Mouse (Mus musculus) embryonic facial prominence, embryonic 11.5 days (tissue): ENCODE data around the gene Dennd1b. TPM values are rescaled to one million over a fixed set of nuclear protein-coding genes. Genes with fewer than 3 reads are reported as not detected.

Experiments used
- ATAC-seq: fragments of 200-750 bp; cut with Nextera tagmentation; replicated peaks from 2 replicates; pipeline ENCODE4 v1.8.0; 2017; ENCODE audit warnings: low read depth; ENCODE audit not compliant: insufficient number of reproducible peaks, low FRiP score, low TSS enrichment
- DNase-seq: peaks from one replicate; pipeline ENCODE4 v3.0.0-alpha.2; 2015; ENCODE audit warnings: low spot score
- H3K27ac ChIP-seq: fragments of 300-500 bp; sonication (generic); replicated peaks from 2 replicates; pipeline ENCODE4 v1.5.1; 2014; ENCODE audit warnings: mild to moderate bottlenecking, low read depth, low read length, control low read depth
- H3K27me3 ChIP-seq: fragments of 300-500 bp; sonication (generic); 2 replicates; pipeline ENCODE4 v1.6.1; 2014; ENCODE audit warnings: mild to moderate bottlenecking, low read length, moderate library complexity, mixed read lengths; ENCODE audit not compliant: control insufficient read depth, insufficient read depth
- H3K36me3 ChIP-seq: fragments of 300-500 bp; sonication (generic); replicated peaks from 2 replicates; pipeline ENCODE4 v1.6.1; 2014; ENCODE audit warnings: low read depth, mild to moderate bottlenecking, low read length, moderate library complexity, mixed read lengths; ENCODE audit not compliant: control insufficient read depth, insufficient read depth
- H3K4me1 ChIP-seq: fragments of 300-500 bp; sonication (generic); 2 replicates; pipeline ENCODE4 v1.6.1; 2014; ENCODE audit warnings: low read length, mixed read lengths; ENCODE audit not compliant: control insufficient read depth, insufficient read depth
- H3K4me2 ChIP-seq: fragments of 300-500 bp; sonication (generic); 2 replicates; pipeline ENCODE4 v1.6.1; 2014; ENCODE audit warnings: low read depth, mild to moderate bottlenecking, control low read depth, low read length, moderate library complexity
- H3K4me3 ChIP-seq: fragments of 300-500 bp; sonication (generic); 2 replicates; pipeline ENCODE4 v1.5.1; 2014; ENCODE audit warnings: low read depth, low read length, control low read depth
- H3K9ac ChIP-seq: fragments of 300-500 bp; sonication (generic); replicated peaks from 2 replicates; pipeline ENCODE4 v1.6.1; 2014; ENCODE audit warnings: mild to moderate bottlenecking, control low read depth, low read length
- H3K9me3 ChIP-seq: fragments of 300-500 bp; sonication (generic); replicated peaks from 2 replicates; pipeline ENCODE4 v1.6.1; 2016; ENCODE audit warnings: mild to moderate bottlenecking, low read length, inconsistent platforms, mixed read lengths; ENCODE audit not compliant: control insufficient read depth
- WGBS: fragments of 180-500 bp; shearing (Covaris S2); extraction: QIAGEN DNeasy Blood & Tissue Kit; methylation state at CpG from one replicate; pipeline ENCODE4 v1.1.7; 2014; 5-methylcytosine and 5-hydroxymethylcytosine counted together
- polyA plus RNA-seq: library from polyadenylated mRNA; unstranded; fragments of >200 nt; fragmentation: Nextera tagmentation; extraction: Ambion mirVana; gene quantifications from 2 replicates; pipeline ENCODE4 v1.2.1, GENCODE M21; 2014

The Dennd1b gene
- polyA plus RNA-seq, 1 experiment from 2014 or later: 7.9 TPM

DNA sequence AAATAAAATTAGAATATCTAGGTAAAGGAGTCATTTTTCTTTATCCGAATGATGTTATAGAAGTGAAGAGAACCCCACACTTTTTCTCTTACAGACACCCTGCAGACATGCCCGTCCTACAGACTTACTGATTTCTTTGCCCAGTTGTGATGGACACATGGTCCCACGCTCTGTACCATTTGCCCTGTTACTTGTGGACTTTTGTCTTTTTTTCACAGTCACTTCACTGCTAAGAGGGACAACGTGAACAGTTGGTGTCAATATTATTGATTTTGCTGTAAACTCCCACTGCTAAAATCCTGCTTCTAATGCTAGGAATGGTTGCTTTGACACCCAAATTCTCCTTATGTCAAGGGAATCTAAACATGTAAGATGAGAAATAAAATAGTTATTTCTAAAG lies 134.9 kb downstream of the Dennd1b start:
- Histone ChIP-seq H3K36me3 (no peaks in the 10 kb centered on the region), H3K4me1 (no peaks in the 10 kb centered on the region), H3K9me3 (no peaks in the 10 kb centered on the region), H3K27me3 (no peaks in the 10 kb centered on the region), H3K4me2 (no peak overlapping the region), H3K4me3 (no peak overlapping the region), H3K27ac (no peak overlapping the region), H3K9ac (no peak overlapping the region)
- DNase-seq: no peak
- WGBS: 89% methylated on average over 4 of the region's 4 CpGs
- no peak for ATAC-seq

GRCm38 (mm10) chr1:139101725-139102124 lies 138.5 kb downstream of the Dennd1b start:
- no peak overlapping the region for H3K4me3 ChIP-seq
- no peaks in the 10 kb centered on the region for H3K4me1 ChIP-seq
- H3K27ac ChIP-seq: no peak overlapping the region
- no peaks in the 10 kb centered on the region for H3K27me3 ChIP-seq
- ATAC-seq: no peak
- no peaks in the 10 kb centered on the region for H3K9me3 ChIP-seq
- DNase-seq: no peak
- H3K9ac ChIP-seq: no peak overlapping the region
- 79% methylated on average over 9 of the region's 9 CpGs for WGBS
- no peak overlapping the region for H3K4me2 ChIP-seq
- no peaks in the 10 kb centered on the region for H3K36me3 ChIP-seq

DNA sequence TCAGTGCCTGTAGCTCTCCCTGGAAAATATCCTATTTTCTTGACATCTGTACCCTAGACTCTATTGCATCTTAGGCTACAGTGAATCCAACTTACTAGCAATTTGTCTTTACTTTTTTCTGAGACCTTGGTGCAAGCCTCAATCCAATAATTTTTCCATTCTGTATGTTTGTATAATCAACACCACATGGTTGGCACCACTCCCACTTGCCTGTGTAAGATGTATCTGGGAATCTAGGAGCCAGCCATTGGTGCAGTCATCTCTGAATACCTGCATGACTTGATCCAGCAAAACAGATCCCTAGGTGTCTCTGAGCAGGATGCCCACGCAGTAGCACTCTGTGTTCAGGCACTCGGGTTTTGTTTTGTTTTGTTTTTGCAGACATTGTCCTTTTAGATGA lies 145.0 kb downstream of the Dennd1b start:
- Histone ChIP-seq H3K36me3 (no peaks in the 10 kb centered on the region), H3K4me1 (no peaks in the 10 kb centered on the region), H3K4me2 (no peak overlapping the region), H3K9ac (no peak overlapping the region), H3K4me3 (no peak overlapping the region), H3K9me3 (no peaks in the 10 kb centered on the region), H3K27me3 (no peaks in the 10 kb centered on the region), H3K27ac (no peak overlapping the region)
- DNase-seq: no peak
- ATAC-seq: no peak
- WGBS: 85% methylated on average over 2 of the region's 2 CpGs

GRCm38 (mm10) chr1:139122626-139123025 lies 159.4 kb downstream of the Dennd1b start:
- Histone ChIP-seq H3K9ac (no peak overlapping the region), H3K4me1 (no peaks in the 10 kb centered on the region), H3K9me3 (no peaks in the 10 kb centered on the region), H3K27me3 (no peaks in the 10 kb centered on the region), H3K4me2 (no peak overlapping the region), H3K4me3 (no peak overlapping the region), H3K27ac (no peak overlapping the region), H3K36me3 (no peaks in the 10 kb centered on the region)
- DNase-seq (no peak), ATAC-seq (no peak)
- 96% methylated on average over 8 of the region's 8 CpGs for WGBS

GRCm38 (mm10) chr1:139139644-139140043 lies 176.4 kb downstream of the Dennd1b start:
- 68% methylated on average over 1 of the region's 1 CpGs for WGBS
- Histone ChIP-seq H3K27ac (no peak overlapping the region), H3K4me1 (no peaks in the 10 kb centered on the region), H3K9ac (no peak overlapping the region), H3K4me2 (no peak overlapping the region), H3K9me3 (no peaks in the 10 kb centered on the region), H3K27me3 (no peaks in the 10 kb centered on the region), H3K4me3 (no peak overlapping the region), H3K36me3 (no peaks in the 10 kb centered on the region)
- DNase-seq: no peak
- ATAC-seq: no peak

GRCm38 (mm10) chr1:139145516-139145915 lies 182.3 kb downstream of the Dennd1b start:
- no peak for DNase-seq

DNA sequence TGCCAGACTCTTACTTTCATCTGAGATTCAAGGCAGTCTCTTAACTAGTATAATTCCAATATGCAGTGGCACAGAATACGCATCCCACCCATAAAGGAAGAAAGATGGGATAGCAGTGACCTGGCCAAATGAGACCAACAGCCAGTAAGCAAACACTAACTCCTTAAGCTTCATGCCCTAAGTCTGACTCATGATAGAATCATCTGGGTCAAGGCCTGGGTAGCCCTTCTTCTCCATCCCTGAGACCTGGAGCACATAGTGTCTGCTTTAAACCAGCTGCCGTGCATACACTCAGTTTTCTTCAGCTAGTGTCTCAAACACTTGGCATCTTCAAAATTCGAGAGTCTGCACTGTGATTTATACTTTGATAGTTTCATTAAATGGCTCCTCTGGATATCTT lies 183.1 kb downstream of the Dennd1b start:
- Histone ChIP-seq H3K4me3 (no peak overlapping the region), H3K4me1 (no peaks in the 10 kb centered on the region), H3K9ac (no peak overlapping the region), H3K27me3 (no peaks in the 10 kb centered on the region), H3K27ac (no peak overlapping the region), H3K4me2 (no peak overlapping the region), H3K36me3 (no peaks in the 10 kb centered on the region), H3K9me3 (no peaks in the 10 kb centered on the region)
- ATAC-seq: no peak
- no peak for DNase-seq
- WGBS: 90% methylated on average over 3 of the region's 3 CpGs

More at GRCm38 (mm10) chr1:139145516-139145915, 182.3 kb downstream of the Dennd1b start:
- Histone ChIP-seq H3K4me1 (no peaks in the 10 kb centered on the region), H3K4me3 (no peak overlapping the region), H3K27ac (no peak overlapping the region), H3K27me3 (no peaks in the 10 kb centered on the region), H3K9ac (no peak overlapping the region), H3K9me3 (no peaks in the 10 kb centered on the region), H3K36me3 (no peaks in the 10 kb centered on the region), H3K4me2 (no peak overlapping the region)
- WGBS: 94% methylated on average over 1 of the region's 2 CpGs
- ATAC-seq: no peak

DNA sequence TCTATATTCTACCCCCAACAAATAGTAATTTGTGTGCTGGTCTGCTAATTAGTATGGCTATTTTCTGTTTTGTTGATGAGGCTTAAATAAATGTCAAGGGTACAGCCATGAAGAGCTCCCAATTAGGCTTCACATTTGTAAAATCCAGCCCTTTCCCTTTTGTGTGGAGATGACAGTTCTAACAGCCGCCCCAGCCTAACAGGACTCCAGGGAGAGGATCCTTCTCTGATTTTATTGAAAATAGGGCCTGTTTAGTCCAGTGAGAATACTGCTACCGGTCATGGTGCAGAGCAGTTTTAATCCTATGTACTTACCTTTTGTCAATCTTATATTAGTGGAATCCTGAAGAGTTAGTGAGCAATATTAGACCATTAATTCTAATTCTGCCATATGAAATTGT lies 189.8 kb downstream of the Dennd1b start:
- Histone ChIP-seq H3K27me3 (no peaks in the 10 kb centered on the region), H3K4me3 (no peak overlapping the region), H3K9me3 (no peaks in the 10 kb centered on the region), H3K9ac (no peak overlapping the region), H3K4me2 (no peak overlapping the region), H3K36me3 (no peaks in the 10 kb centered on the region), H3K27ac (no peak overlapping the region), H3K4me1 (no peaks in the 10 kb centered on the region)
- ATAC-seq: no peak
- DNase-seq: no peak
- 72% methylated on average over 2 of the region's 2 CpGs for WGBS
